Mouse (Mus musculus) CH12.LX (cell line): Measurements from ENCODE around the gene Pgd. TPM values are rescaled to one million over a fixed set of nuclear protein-coding genes. Genes with fewer than 3 reads are reported as not detected.

ENCODE experiments used
- DNase-seq: peaks from one replicate; pipeline ENCODE4 v3.0.0-alpha.2; 2013; ENCODE audit errors: extremely low read depth
- H3K27ac ChIP-seq: 2 replicates; pipeline ENCODE4 v1.5.1; 2012; ENCODE audit warnings: low read depth, mild to moderate bottlenecking, control low read depth, moderate library complexity; ENCODE audit not compliant: insufficient read depth
- H3K27me3 ChIP-seq: replicated peaks from 2 replicates; pipeline ENCODE3; 2012; ENCODE audit warnings: inconsistent platforms
- H3K36me3 ChIP-seq, 2 experiments: replicated peaks in 1 of 2; 2 replicates each; pipeline versions ENCODE3 to v1.6.1; 2012; ENCODE audit warnings: inconsistent platforms in 1 of 2, low read length in 1 of 2, mild to moderate bottlenecking in 1 of 2, mixed read lengths in 1 of 2, moderate library complexity in 1 of 2; ENCODE audit not compliant: control insufficient read depth in 1 of 2, insufficient read depth in 1 of 2
- H3K4me1 ChIP-seq, 2 experiments: 2 replicates each; pipeline ENCODE4 v1.6.1; 2012; ENCODE audit warnings: inconsistent platforms in 1 of 2, moderate library complexity in 1 of 2; ENCODE audit not compliant: insufficient read depth in 2 of 2, control insufficient read depth in 1 of 2
- H3K4me2 ChIP-seq: 2 replicates; pipeline ENCODE4 v1.6.1; 2012; ENCODE audit warnings: low read depth, mild to moderate bottlenecking, control low read depth; ENCODE audit not compliant: poor library complexity, insufficient read depth, severe bottlenecking
- H3K4me3 ChIP-seq, 3 experiments: fragments of 150-350 bp in 1 of 3; sonication (generic) in 1 of 3; replicated peaks in 1 of 3; 2 replicates each; pipeline versions ENCODE3 to v1.5.1; 2011 to 2012; ENCODE audit warnings: low read depth in 2 of 3, low read length in 2 of 3, mild to moderate bottlenecking in 2 of 3, moderate library complexity in 2 of 3, control low read depth in 1 of 3, improper control_type of control experiment in 1 of 3, inconsistent platforms in 1 of 3, mixed read lengths in 1 of 3; ENCODE audit not compliant: poor library complexity in 1 of 3
- H3K79me2 ChIP-seq: replicated peaks from 2 replicates; pipeline ENCODE4 v1.6.1; 2012; ENCODE audit warnings: mild to moderate bottlenecking, moderate library complexity; ENCODE audit not compliant: control insufficient read depth, poor library complexity, insufficient read depth, severe bottlenecking; ENCODE audit errors: extremely low read depth
- H3K9ac ChIP-seq: 2 replicates; pipeline ENCODE4 v1.6.1; 2012; ENCODE audit warnings: low read depth, mild to moderate bottlenecking, control low read depth, moderate library complexity; ENCODE audit not compliant: insufficient read depth
- H3K9me3 ChIP-seq: replicated peaks from 2 replicates; pipeline ENCODE3; 2012; ENCODE audit warnings: low read length, inconsistent platforms, mixed read lengths
- BHLHE40 ChIP-seq: IDR thresholded peaks from 2 replicates; pipeline ENCODE4 v1.6.1; 2011; ENCODE audit warnings: mild to moderate bottlenecking, low read depth, low read length, improper control_type of control experiment
- CHD2 ChIP-seq: IDR thresholded peaks from 2 replicates; pipeline ENCODE4 v1.6.1; 2011; ENCODE audit warnings: low read length, improper control_type of control experiment
- CTCF ChIP-seq, 2 experiments: IDR thresholded peaks in 1 of 2; conservative IDR thresholded peaks in 1 of 2; 2 replicates each; pipeline ENCODE4 v1.5.1; 2011 to 2012; ENCODE audit warnings: low read depth in 2 of 2, low read length in 2 of 2, improper control_type of control experiment in 1 of 2, inconsistent platforms in 1 of 2, mild to moderate bottlenecking in 1 of 2, moderate library complexity in 1 of 2
- E2F4 ChIP-seq: IDR thresholded peaks from 2 replicates; pipeline ENCODE4 v1.6.1; 2011; ENCODE audit warnings: low read depth, low read length, improper control_type of control experiment; ENCODE audit not compliant: insufficient replicate concordance
- ELF1 ChIP-seq: IDR thresholded peaks from 2 replicates; pipeline ENCODE4 v1.6.1; 2014; ENCODE audit warnings: low read depth, mild to moderate bottlenecking, inconsistent platforms, low read length, improper control_type of control experiment
- EP300 ChIP-seq: IDR thresholded peaks from 2 replicates; pipeline ENCODE4 v1.6.1; 2011; ENCODE audit warnings: low read length, improper control_type of control experiment
- GABPA ChIP-seq: IDR thresholded peaks from 2 replicates; pipeline ENCODE4 v1.6.1; 2012; ENCODE audit warnings: low read depth, low read length, improper control_type of control experiment, inconsistent platforms; ENCODE audit not compliant: insufficient replicate concordance
- HCFC1 ChIP-seq: IDR thresholded peaks from 2 replicates; pipeline ENCODE4 v1.6.1; 2012; ENCODE audit warnings: low read depth, mild to moderate bottlenecking, inconsistent platforms, low read length, improper control_type of control experiment
- JUN ChIP-seq: IDR thresholded peaks from 2 replicates; pipeline ENCODE4 v1.6.1; 2011; ENCODE audit warnings: low read depth, mild to moderate bottlenecking, low read length, improper control_type of control experiment, moderate library complexity; ENCODE audit not compliant: insufficient read depth
- JUND ChIP-seq: conservative IDR thresholded peaks from 2 replicates; pipeline ENCODE4 v1.6.1; 2011; ENCODE audit warnings: low read depth, low read length, improper control_type of control experiment
- KAT2A ChIP-seq: IDR thresholded peaks from 2 replicates; pipeline ENCODE4 v1.6.1; 2012; ENCODE audit warnings: low read length, improper control_type of control experiment, inconsistent platforms; ENCODE audit not compliant: insufficient replicate concordance
- MAX ChIP-seq: IDR thresholded peaks from 2 replicates; pipeline ENCODE4 v1.6.1; 2011; ENCODE audit warnings: low read length, improper control_type of control experiment
- MEF2A ChIP-seq: IDR thresholded peaks from 2 replicates; pipeline ENCODE4 v1.6.1; 2014; ENCODE audit warnings: low read depth, mild to moderate bottlenecking, inconsistent platforms, low read length, improper control_type of control experiment, borderline replicate concordance
- MXI1 ChIP-seq: IDR thresholded peaks from 2 replicates; pipeline ENCODE4 v1.6.1; 2011; ENCODE audit warnings: mild to moderate bottlenecking, low read depth, low read length, improper control_type of control experiment
- MYC ChIP-seq: IDR thresholded peaks from 2 replicates; pipeline ENCODE4 v1.6.1; 2011; ENCODE audit warnings: low read depth, mild to moderate bottlenecking, improper control_type of control experiment, low read length
- NELFE ChIP-seq: IDR thresholded peaks from 2 replicates; pipeline ENCODE4 v1.6.1; 2011; ENCODE audit warnings: low read depth, low read length, improper control_type of control experiment
- NRF1 ChIP-seq: IDR thresholded peaks from 2 replicates; pipeline ENCODE4 v1.6.1; 2014; ENCODE audit warnings: low read depth, mild to moderate bottlenecking, inconsistent platforms, low read length, improper control_type of control experiment, moderate library complexity
- PAX5 ChIP-seq: IDR thresholded peaks from 2 replicates; pipeline ENCODE4 v1.6.1; 2012; ENCODE audit warnings: low read length, inconsistent platforms, mixed read lengths
- POLR2A ChIP-seq: IDR thresholded peaks from 2 replicates; pipeline ENCODE4 v1.6.1; 2011; ENCODE audit warnings: low read depth, mild to moderate bottlenecking, improper control_type of control experiment, low read length
- RAD21 ChIP-seq: IDR thresholded peaks from 2 replicates; pipeline ENCODE4 v1.6.1; 2011; ENCODE audit warnings: low read depth, mild to moderate bottlenecking, low read length, improper control_type of control experiment, moderate library complexity
- RCOR1 ChIP-seq: conservative IDR thresholded peaks from 2 replicates; pipeline ENCODE4 v1.6.1; 2012; ENCODE audit warnings: low read depth, mild to moderate bottlenecking, inconsistent platforms, low read length, improper control_type of control experiment
- SIN3A ChIP-seq: IDR thresholded peaks from 2 replicates; pipeline ENCODE4 v1.6.1; 2012; ENCODE audit warnings: low read length, improper control_type of control experiment, inconsistent platforms
- SMC3 ChIP-seq: IDR thresholded peaks from 2 replicates; pipeline ENCODE4 v1.6.1; 2011; ENCODE audit warnings: low read depth, low read length, improper control_type of control experiment
- TBP ChIP-seq: conservative IDR thresholded peaks from 2 replicates; pipeline ENCODE4 v1.6.1; 2011; ENCODE audit warnings: low read depth, low read length, improper control_type of control experiment
- TCF12 ChIP-seq: IDR thresholded peaks from 2 replicates; pipeline ENCODE4 v1.6.1; 2014; ENCODE audit warnings: low read depth, mild to moderate bottlenecking, inconsistent platforms, low read length, improper control_type of control experiment
- UBTF ChIP-seq: IDR thresholded peaks from 2 replicates; pipeline ENCODE4 v1.6.1; 2012; ENCODE audit warnings: low read depth, mild to moderate bottlenecking, inconsistent platforms, low read length, improper control_type of control experiment, moderate library complexity
- USF1 ChIP-seq: IDR thresholded peaks from 2 replicates; pipeline ENCODE4 v1.6.1; 2014; ENCODE audit warnings: low read depth, mild to moderate bottlenecking, inconsistent platforms, low read length, improper control_type of control experiment
- ZC3H11A ChIP-seq: IDR thresholded peaks from 2 replicates; pipeline ENCODE4 v1.6.1; 2012; ENCODE audit warnings: low read depth, mild to moderate bottlenecking, inconsistent platforms, low read length, improper control_type of control experiment
- ZMIZ1 ChIP-seq: IDR thresholded peaks from 2 replicates; pipeline ENCODE4 v1.6.1; 2012; ENCODE audit warnings: low read depth, mild to moderate bottlenecking, inconsistent platforms, low read length, improper control_type of control experiment
- dilution Hi-C: fragments of 300-500 bp; cut with MboI; formaldehyde crosslinking; loops from 2 replicates; pipeline ENCODE4 v1.14.3; 2020; ENCODE audit warnings: low sequenced_read_pairs; ENCODE audit not compliant: extremely low pct_unique_long_range_greater_than_20kb, extremely low pct_ligation_motif_present
- in situ Hi-C: fragments of 300-500 bp; cut with MboI; formaldehyde crosslinking; loops from 3 replicates; pipeline ENCODE4 v1.14.3; 2019; ENCODE audit warnings: low sequenced_read_pairs, low pct_ligation_motif_present, low pct_unique_long_range_greater_than_20kb, mixed read lengths
- polyA plus RNA-seq: library from polyadenylated mRNA; unstranded; fragments of >175 nt; gene quantifications from 2 replicates; pipeline ENCODE4 v1.2.1, GENCODE M21; 2012; ENCODE audit warnings: low read depth; ENCODE audit not compliant: insufficient read length
- total RNA-seq, 2 experiments: library from RNA; depleted of rRNA; stranded (reverse); fragments of 300-350 nt in 1 of 2; fragments of >200 nt in 1 of 2; gene quantifications; 2 replicates each; pipeline ENCODE4 v1.2.3; 2012 to 2014

Pgd gene
- total and polyA plus RNA-seq, 3 experiments = 50.1 to 251 (median 51.6) TPM

DNA sequence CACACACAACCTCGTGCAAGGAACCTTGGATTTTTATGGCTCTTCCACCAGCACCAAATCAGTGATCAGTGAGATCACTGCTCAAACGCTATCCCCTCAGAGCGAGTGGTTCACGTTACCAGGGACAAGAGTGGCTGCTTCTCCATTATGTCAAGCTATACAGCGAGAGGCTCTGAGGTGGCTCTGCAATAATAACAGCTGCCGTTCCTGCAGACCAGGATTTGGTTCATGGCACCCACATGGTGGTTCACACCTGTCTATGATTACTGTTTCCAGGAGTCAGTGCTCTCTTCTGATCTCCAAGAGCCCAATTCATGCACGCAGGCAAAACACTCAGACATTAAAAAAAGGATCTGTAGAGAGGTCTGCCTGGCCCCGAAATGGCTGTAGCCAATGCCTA is 28.1 kb downstream of the Pgd start:
- Histone ChIP-seq H3K9ac (no peak overlapping the region), H3K9me3 (peaks cover 5% of the 10 kb centered on the region), H3K79me2 (0 out of 2 replicates have a peak, but pooled peaks cover 5% of the 10 kb centered on the region), H3K4me1 (peaks cover 0 to 22% of the 10 kb centered on the region in 2 experiments), H3K4me2 (no peak overlapping the region), H3K36me3 (peaks cover 0 to 5% of the 10 kb centered on the region in 2 experiments), H3K4me3 (no peak overlapping the region), H3K27me3 (no peaks in the 10 kb centered on the region), H3K27ac (no peak overlapping the region)
- TF ChIP-seq CHD2 = no peak
- TF ChIP-seq BHLHE40 = no peak
- TF ChIP-seq POLR2A = no peak
- TF ChIP-seq MYC = no peak
- no peak for TF ChIP-seq EP300
- TF ChIP-seq USF1 = no peak
- no peak for TF ChIP-seq RCOR1
- TF ChIP-seq GABPA = no peak
- no peak for TF ChIP-seq MEF2A
- TF ChIP-seq JUND = no peak
- no peak for TF ChIP-seq PAX5
- TF ChIP-seq ZC3H11A = no peak
- no peak for TF ChIP-seq CTCF (conservative IDR thresholded peaks at IDR 0.05 in 1 of 2, IDR thresholded peaks at IDR 0.05 in 1 of 2; ENCODE audit: low read depth in 2 of 2, low read length in 2 of 2)
- TF ChIP-seq NELFE = no peak
- TF ChIP-seq NRF1 = no peak
- no peak for TF ChIP-seq TBP
- no peak for TF ChIP-seq KAT2A
- no peak for TF ChIP-seq E2F4
- TF ChIP-seq TCF12 = no peak
- no peak for DNase-seq
- in situ Hi-C loops (no loop called here), dilution Hi-C loops (no loop called here)

DNA sequence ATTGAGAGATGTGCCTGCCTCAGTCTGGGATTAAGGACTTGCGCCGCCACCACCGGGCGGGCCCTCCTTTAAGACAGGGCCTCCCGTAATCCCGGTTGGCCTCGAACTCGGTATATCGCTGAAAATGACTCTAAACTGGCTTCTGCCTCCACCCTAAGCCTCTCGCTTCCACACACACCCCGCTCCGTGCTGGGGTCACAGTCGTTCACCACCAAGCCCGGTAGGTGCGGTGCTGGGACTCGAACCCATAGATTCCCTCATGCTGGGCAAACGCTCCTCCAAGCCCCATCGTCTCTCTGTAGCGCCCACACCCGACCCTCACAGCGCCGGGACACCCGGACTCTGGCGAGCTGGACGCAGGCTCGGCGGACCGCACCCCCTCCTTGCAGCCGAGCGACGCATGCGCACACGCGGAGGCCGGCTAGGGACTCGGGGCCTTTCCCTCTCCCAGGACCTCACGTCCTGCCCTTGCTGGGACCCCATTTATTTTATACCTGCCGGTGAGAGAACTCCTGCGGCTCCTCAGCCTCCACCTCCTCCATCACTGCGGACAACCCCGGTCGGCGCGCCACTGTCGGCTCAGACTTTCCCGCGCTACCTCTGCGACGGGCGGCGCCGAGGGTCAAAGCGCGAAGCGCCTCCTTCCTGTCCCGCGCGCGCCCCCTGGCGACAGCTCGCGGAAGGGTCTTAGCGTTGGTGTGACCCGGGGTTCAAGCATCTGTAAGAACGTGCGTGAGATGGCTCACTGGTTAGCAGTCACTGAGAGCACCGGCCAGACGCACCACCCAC is 29.4 kb downstream of the Pgd start, which contains the start of gene Cenps:
Cenps (minus strand) TSS at position 648 of the 789 bp plus-strand sequence.
- peaks cover 5 to 35% of the 10 kb centered on the region in 2 experiments for H3K4me1 ChIP-seq
- peaks cover 5% of the 10 kb centered on the region for H3K9me3 ChIP-seq
- peak within 1 kb of the TSS; percentile 30; the same call in 1 of the 2 replicates for H3K27ac ChIP-seq
- H3K79me2 ChIP-seq = 0 out of 2 replicates have a peak, but pooled peaks cover 5% of the 10 kb centered on the region
- no peaks in the 10 kb centered on the region for H3K27me3 ChIP-seq
- peak within 1 kb of the TSS; percentile 34 for H3K4me2 ChIP-seq
- H3K36me3 ChIP-seq = peaks cover 0 to 5% of the 10 kb centered on the region in 2 experiments
- dilution Hi-C loops = no loop called here
- peak within 1 kb of the TSS; percentile 68 to 83 (median 76) for H3K4me3 ChIP-seq
- H3K9ac ChIP-seq = peak within 1 kb of the TSS; percentile 45
- in situ Hi-C loops = no loop called here
- DNase-seq = peak; percentile 90
- no peak for TF ChIP-seq ZC3H11A
- TF ChIP-seq ZMIZ1 = no peak
- no peak for TF ChIP-seq JUN
- TF ChIP-seq POLR2A = peak; percentile 75
- peak; percentile 43 to 93; a peak in 3 of 4 replicates for TF ChIP-seq CTCF (conservative IDR thresholded peaks at IDR 0.05 in 1 of 2, IDR thresholded peaks at IDR 0.05 in 1 of 2; ENCODE audit: low read depth in 2 of 2, low read length in 2 of 2)
- peak; percentile 66 for TF ChIP-seq BHLHE40
- no peak for TF ChIP-seq CHD2
- TF ChIP-seq PAX5 = no peak
- peak; percentile 69; the same call in 1 of the 2 replicates for TF ChIP-seq NELFE
- peak; percentile 84 for TF ChIP-seq HCFC1
- peak; percentile 93; the same call in 1 of the 2 replicates for TF ChIP-seq E2F4
- TF ChIP-seq ELF1 = peak; percentile 79
- peak; percentile 90 for TF ChIP-seq UBTF
- TF ChIP-seq RAD21 = peak; percentile 33
- TF ChIP-seq TCF12 = peak; percentile 77; the same call in 1 of the 2 replicates
- TF ChIP-seq MXI1 = peak; percentile 81
- TF ChIP-seq MAX = peak; percentile 85; the same call in 1 of the 2 replicates
- no peak for TF ChIP-seq USF1
- no peak for TF ChIP-seq GABPA
- peak; percentile 78; the same call in 1 of the 2 replicates for TF ChIP-seq MEF2A
- TF ChIP-seq SIN3A = peak; percentile 95
- TF ChIP-seq SMC3 = peak; percentile 57
- TF ChIP-seq RCOR1 = no peak; the same call in 1 of the 2 replicates
